Mouse (Mus musculus) stomach, postnatal 0 days (tissue): ENCODE results near the gene Sephs2. TPM values are rescaled to one million over a fixed set of nuclear protein-coding genes. Genes with fewer than 3 reads are reported as not detected.

Experiments used
- ATAC-seq: fragments of 200-750 bp; cut with Nextera tagmentation; 2 replicates; pipeline ENCODE4 v1.8.0; 2017; ENCODE audit not compliant: low FRiP score, low TSS enrichment
- DNase-seq: peaks from one replicate; pipeline ENCODE4 v3.0.0-alpha.2; 2016; ENCODE audit warnings: low spot score
- H3K27ac ChIP-seq: fragments of 300-500 bp; sonication (generic); replicated peaks from 2 replicates; pipeline ENCODE4 v1.5.1; 2014; ENCODE audit warnings: mild to moderate bottlenecking, control low read depth
- H3K27me3 ChIP-seq: fragments of 300-500 bp; sonication (generic); 2 replicates; pipeline ENCODE4 v1.6.1; 2014; ENCODE audit warnings: low read length; ENCODE audit not compliant: control insufficient read depth, insufficient read depth
- H3K36me3 ChIP-seq: fragments of 300-500 bp; sonication (generic); 2 replicates; pipeline ENCODE4 v1.6.1; 2014; ENCODE audit warnings: low read length, mixed read lengths; ENCODE audit not compliant: control insufficient read depth, insufficient read depth
- H3K4me1 ChIP-seq: fragments of 300-500 bp; sonication (generic); replicated peaks from 2 replicates; pipeline ENCODE4 v1.6.1; 2014; ENCODE audit warnings: antibody characterized with exemption; ENCODE audit not compliant: control insufficient read depth, insufficient read depth
- H3K4me2 ChIP-seq: fragments of 300-500 bp; sonication (generic); replicated peaks from 2 replicates; pipeline ENCODE4 v1.6.1; 2014; ENCODE audit warnings: low read depth, mild to moderate bottlenecking, control low read depth, moderate library complexity
- H3K4me3 ChIP-seq: fragments of 300-500 bp; sonication (generic); 2 replicates; pipeline ENCODE4 v1.5.1; 2014; ENCODE audit warnings: low read depth, low read length, control low read depth
- H3K9ac ChIP-seq: fragments of 300-500 bp; sonication (generic); 2 replicates; pipeline ENCODE4 v1.6.1; 2014; ENCODE audit warnings: mild to moderate bottlenecking, low read length, control low read depth, mixed read lengths
- H3K9me3 ChIP-seq: fragments of 300-500 bp; sonication (generic); 2 replicates; pipeline ENCODE4 v1.6.1; 2016; ENCODE audit warnings: low read length; ENCODE audit not compliant: control insufficient read depth
- CTCF ChIP-seq: IDR thresholded peaks from 2 replicates; pipeline ENCODE4 v1.5.1; 2016; ENCODE audit warnings: antibody characterized with exemption, low read depth, mild to moderate bottlenecking, moderate library complexity
- EP300 ChIP-seq: optimal IDR thresholded peaks from 2 replicates; pipeline ENCODE3; 2016; ENCODE audit warnings: antibody characterized with exemption
- WGBS: fragments of 180-500 bp; shearing (Covaris S2); extraction: QIAGEN DNeasy Blood & Tissue Kit; methylation state at CpG from one replicate; pipeline ENCODE4 v1.1.7; 2014; 5-methylcytosine and 5-hydroxymethylcytosine counted together
- polyA plus RNA-seq: library from polyadenylated mRNA; unstranded; fragments of >200 nt; fragmentation: Nextera tagmentation; extraction: Ambion mirVana; gene quantifications from 2 replicates; pipeline ENCODE4 v1.2.1, GENCODE M21; 2015

Gene Sephs2
- polyA plus RNA-seq, 1 experiment from 2014 or later, result 113 TPM

DNA sequence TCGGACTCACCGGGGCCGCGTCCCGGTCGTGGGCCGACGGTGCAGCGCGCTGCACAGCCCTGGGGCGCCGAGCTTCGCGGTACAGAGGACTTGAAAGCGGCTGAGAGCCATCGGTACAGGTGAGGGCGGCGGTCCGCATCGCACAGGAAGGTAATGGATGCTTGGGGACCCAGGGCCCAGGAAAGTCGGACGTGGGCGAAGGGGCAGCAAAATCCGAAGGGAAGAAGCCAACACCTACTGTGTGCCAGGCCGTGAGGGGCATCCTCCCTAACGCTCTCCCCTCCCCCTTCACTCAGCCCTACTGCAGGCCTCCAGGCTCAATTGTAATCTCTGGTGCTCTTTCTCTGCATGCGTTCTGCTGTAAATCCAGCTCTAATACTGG lies 40.5 kb downstream of the Sephs2 start:
- TF ChIP-seq EP300 (no peak), CTCF (no peak)
- Histone ChIP-seq H3K4me2 (peak overlapping the region; percentile 79), H3K36me3 (peaks cover 22% of the 10 kb centered on the region), H3K4me1 (no peaks in the 10 kb centered on the region), H3K27ac (peak overlapping the region; percentile 96), H3K27me3 (no peaks in the 10 kb centered on the region), H3K9ac (peak overlapping the region; percentile 87), H3K9me3 (no peaks in the 10 kb centered on the region), H3K4me3 (peak overlapping the region; percentile 80)
- WGBS, result 0% methylated on average over 27 of the region's 27 CpGs
- ATAC-seq (peak; percentile 0; the same call in 1 of the 2 replicates), DNase-seq (no peak)

DNA sequence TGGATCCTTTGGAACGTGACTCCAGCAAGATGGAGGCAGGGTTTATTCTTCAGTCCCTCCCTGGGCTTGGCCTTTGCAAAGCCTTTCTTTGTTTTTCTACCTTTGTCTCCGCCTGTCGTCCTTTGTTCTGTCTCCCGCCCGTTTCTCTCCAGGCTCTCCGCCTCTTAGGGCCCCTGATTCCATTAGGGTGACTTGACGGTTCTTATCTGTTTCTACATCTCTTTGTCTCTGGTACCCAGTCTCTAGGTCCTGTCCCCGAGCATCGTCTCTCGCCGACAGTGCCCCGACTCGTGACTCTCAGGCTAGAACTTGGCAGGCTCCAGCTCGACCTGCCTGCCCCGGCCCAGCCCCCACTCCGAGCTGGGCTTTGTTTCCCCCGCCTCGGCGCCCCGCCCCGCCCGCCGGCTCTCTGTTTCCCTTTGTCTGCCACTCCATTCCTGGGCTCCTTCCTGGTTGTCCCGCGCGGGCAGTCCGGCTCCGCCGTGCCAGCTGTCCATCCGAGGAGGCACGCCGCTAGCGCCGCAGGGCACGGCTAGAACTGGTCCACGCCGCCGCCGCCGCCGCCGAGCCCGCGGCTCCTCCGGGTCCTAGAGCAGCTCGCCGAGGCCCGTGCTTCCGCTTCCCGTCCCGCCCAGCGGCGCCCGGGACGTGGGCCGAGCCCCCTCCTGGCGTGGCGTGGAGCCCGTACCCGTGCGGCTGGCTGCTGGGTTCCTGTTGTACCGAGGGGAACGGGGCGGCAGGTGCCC lies 41.1 kb downstream of the Sephs2 start, which contains the start of the genes Zfp553 and Sept1:
Zfp553 (plus strand) TSS at position 440 of the 746 bp plus-strand sequence.
Sept1 (minus strand) TSS at position 509 of the 746 bp plus-strand sequence.
- under 1% methylated on average over 64 of the region's 64 CpGs for WGBS

DNA sequence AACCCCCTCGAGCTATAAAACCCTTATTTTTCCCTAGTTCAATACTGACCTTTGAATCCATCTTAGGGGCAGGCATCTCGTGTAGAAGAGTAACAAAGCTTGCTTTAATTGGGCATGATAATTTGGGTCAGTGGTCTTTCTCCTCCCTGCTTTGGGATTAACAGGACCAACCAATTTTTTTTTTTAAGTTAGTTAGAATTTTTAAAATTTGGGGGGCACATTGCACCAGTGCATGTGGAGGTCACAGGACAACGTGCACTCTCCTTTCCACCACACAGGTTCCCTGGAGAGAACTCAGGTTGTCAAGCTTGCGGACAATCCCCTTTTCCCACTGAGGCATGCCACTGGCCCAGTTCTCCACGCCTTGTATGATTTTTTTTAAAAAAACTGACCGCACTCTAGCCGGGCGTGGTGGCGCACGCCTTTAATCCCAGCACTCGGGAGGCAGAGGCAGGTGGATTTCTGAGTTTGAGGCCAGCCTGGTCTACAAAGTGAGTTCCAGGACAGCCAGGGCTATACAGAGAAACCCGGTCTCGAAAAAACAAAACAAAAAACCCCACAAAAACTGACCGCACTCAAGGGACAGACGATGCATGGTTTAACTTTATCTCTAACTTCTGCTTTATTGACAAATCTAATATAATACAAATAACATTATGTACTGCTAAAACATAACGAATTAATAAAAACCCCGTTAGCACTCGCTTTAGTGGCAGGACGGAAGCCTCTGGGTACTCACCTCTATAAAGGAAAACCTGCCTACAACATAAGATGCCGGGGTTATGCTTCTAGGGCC lies 41.8 kb downstream of the Sephs2 start:
- Histone ChIP-seq H3K27ac (peak overlapping the region; percentile 96), H3K27me3 (no peaks in the 10 kb centered on the region), H3K4me3 (peak overlapping the region; percentile 80), H3K4me2 (peak overlapping the region; percentile 79), H3K9me3 (no peaks in the 10 kb centered on the region), H3K9ac (peak overlapping the region; percentile 87), H3K36me3 (peaks cover 18% of the 10 kb centered on the region), H3K4me1 (no peaks in the 10 kb centered on the region)
- no peak for ATAC-seq
- no peak for TF ChIP-seq CTCF
- TF ChIP-seq EP300, result no peak
- WGBS, result 4% methylated on average over 20 of the region's 20 CpGs
- no peak for DNase-seq

More for the DNA sequence above, 41.1 kb downstream of the Sephs2 start, which contains the start of the genes Zfp553 and Sept1:
- Histone ChIP-seq H3K9ac (peak within 1 kb of the TSS; percentile 87), H3K4me1 (no peaks in the 10 kb centered on the region), H3K27ac (peak within 1 kb of the TSS; percentile 96), H3K4me3 (peak within 1 kb of the TSS; percentile 80), H3K9me3 (no peaks in the 10 kb centered on the region), H3K4me2 (peak within 1 kb of the TSS; percentile 79), H3K36me3 (peaks cover 22% of the 10 kb centered on the region), H3K27me3 (no peaks in the 10 kb centered on the region)
- TF ChIP-seq CTCF, result peak; percentile 25; the same call in 1 of the 2 replicates
- peak; percentile 53 for TF ChIP-seq EP300
- DNase-seq, result peak; percentile 93
- peak; percentile 90 for ATAC-seq

DNA sequence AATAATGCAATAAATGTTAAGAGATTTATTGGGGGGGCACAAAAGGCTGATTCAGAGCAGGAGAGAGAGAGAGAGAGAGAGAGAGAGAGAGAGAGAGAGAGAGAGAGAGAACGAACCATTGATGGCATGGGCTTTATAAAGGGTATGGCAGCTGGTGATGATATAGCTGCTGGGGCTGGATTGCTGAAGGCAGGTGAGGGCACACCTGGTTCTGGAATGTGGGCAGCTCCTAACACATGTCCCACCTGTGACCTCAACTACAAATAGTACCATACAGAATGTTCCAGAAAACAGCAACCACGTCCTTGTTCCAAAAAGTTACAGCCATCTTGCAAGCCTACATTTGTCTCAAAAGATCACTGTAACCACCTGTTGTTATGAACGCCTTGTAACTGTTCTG lies 42.5 kb downstream of the Sephs2 start:
- Histone ChIP-seq H3K9ac (no peak overlapping the region), H3K36me3 (peaks cover 12% of the 10 kb centered on the region), H3K9me3 (no peaks in the 10 kb centered on the region), H3K27ac (peak overlapping the region; percentile 96), H3K4me3 (peak overlapping the region; percentile 80), H3K4me1 (no peaks in the 10 kb centered on the region), H3K27me3 (no peaks in the 10 kb centered on the region), H3K4me2 (peak overlapping the region; percentile 79)
- TF ChIP-seq EP300 (no peak), CTCF (no peak)
- DNase-seq, result no peak
- ATAC-seq, result no peak
- 46% methylated on average over 3 of the region's 3 CpGs for WGBS

- no peaks in the 10 kb centered on the region for H3K4me1 ChIP-seq
- no peak overlapping the region for H3K9ac ChIP-seq
- no peak overlapping the region for H3K4me2 ChIP-seq
- 63% methylated on average over 4 of the region's 4 CpGs for WGBS
- TF ChIP-seq CTCF (peak; percentile 86), EP300 (no peak)
- 0 out of 2 replicates have a peak, but pooled peaks cover 2% of the 10 kb centered on the region for H3K36me3 ChIP-seq
- H3K9me3 ChIP-seq, result no peaks in the 10 kb centered on the region
- DNase-seq (peak; percentile 86), ATAC-seq (no peak)
- H3K27me3 ChIP-seq, result no peaks in the 10 kb centered on the region
- no peak overlapping the region for H3K4me3 ChIP-seq
- no peak overlapping the region for H3K27ac ChIP-seq
These were observed 45.1 kb downstream of the Sephs2 start for GRCm38 (mm10) chr7:127228615-127229303.
